Mouse (Mus musculus) CH12.LX (cell line): Measurements from ENCODE around the gene Adra2c. TPM values are rescaled to one million over a fixed set of nuclear protein-coding genes. Genes with fewer than 3 reads are reported as not detected.

Experiments
- DNase-seq: peaks from one replicate; pipeline ENCODE4 v3.0.0-alpha.2; 2013; ENCODE audit errors: extremely low read depth
- H3K27ac ChIP-seq: 2 replicates; pipeline ENCODE4 v1.5.1; 2012; ENCODE audit warnings: low read depth, mild to moderate bottlenecking, control low read depth, moderate library complexity; ENCODE audit not compliant: insufficient read depth
- H3K27me3 ChIP-seq: replicated peaks from 2 replicates; pipeline ENCODE3; 2012; ENCODE audit warnings: inconsistent platforms
- H3K36me3 ChIP-seq, 2 experiments: replicated peaks in 1 of 2; 2 replicates each; pipeline versions ENCODE3 to v1.6.1; 2012; ENCODE audit warnings: inconsistent platforms in 1 of 2, low read length in 1 of 2, mild to moderate bottlenecking in 1 of 2, mixed read lengths in 1 of 2, moderate library complexity in 1 of 2; ENCODE audit not compliant: control insufficient read depth in 1 of 2, insufficient read depth in 1 of 2
- H3K4me1 ChIP-seq, 2 experiments: 2 replicates each; pipeline ENCODE4 v1.6.1; 2012; ENCODE audit warnings: inconsistent platforms in 1 of 2, moderate library complexity in 1 of 2; ENCODE audit not compliant: insufficient read depth in 2 of 2, control insufficient read depth in 1 of 2
- H3K4me2 ChIP-seq: 2 replicates; pipeline ENCODE4 v1.6.1; 2012; ENCODE audit warnings: low read depth, mild to moderate bottlenecking, control low read depth; ENCODE audit not compliant: poor library complexity, insufficient read depth, severe bottlenecking
- H3K4me3 ChIP-seq, 3 experiments: fragments of 150-350 bp in 1 of 3; sonication (generic) in 1 of 3; replicated peaks in 1 of 3; 2 replicates each; pipeline versions ENCODE3 to v1.5.1; 2011 to 2012; ENCODE audit warnings: low read depth in 2 of 3, low read length in 2 of 3, mild to moderate bottlenecking in 2 of 3, moderate library complexity in 2 of 3, control low read depth in 1 of 3, improper control_type of control experiment in 1 of 3, inconsistent platforms in 1 of 3, mixed read lengths in 1 of 3; ENCODE audit not compliant: poor library complexity in 1 of 3
- H3K79me2 ChIP-seq: replicated peaks from 2 replicates; pipeline ENCODE4 v1.6.1; 2012; ENCODE audit warnings: mild to moderate bottlenecking, moderate library complexity; ENCODE audit not compliant: control insufficient read depth, poor library complexity, insufficient read depth, severe bottlenecking; ENCODE audit errors: extremely low read depth
- H3K9ac ChIP-seq: 2 replicates; pipeline ENCODE4 v1.6.1; 2012; ENCODE audit warnings: low read depth, mild to moderate bottlenecking, control low read depth, moderate library complexity; ENCODE audit not compliant: insufficient read depth
- H3K9me3 ChIP-seq: replicated peaks from 2 replicates; pipeline ENCODE3; 2012; ENCODE audit warnings: low read length, inconsistent platforms, mixed read lengths
- BHLHE40 ChIP-seq: IDR thresholded peaks from 2 replicates; pipeline ENCODE4 v1.6.1; 2011; ENCODE audit warnings: mild to moderate bottlenecking, low read depth, low read length, improper control_type of control experiment
- CHD1 ChIP-seq: IDR thresholded peaks from 2 replicates; pipeline ENCODE4 v1.6.1; 2012; ENCODE audit warnings: low read depth, low read length, improper control_type of control experiment, inconsistent platforms
- E2F4 ChIP-seq: IDR thresholded peaks from 2 replicates; pipeline ENCODE4 v1.6.1; 2011; ENCODE audit warnings: low read depth, low read length, improper control_type of control experiment; ENCODE audit not compliant: insufficient replicate concordance
- EP300 ChIP-seq: IDR thresholded peaks from 2 replicates; pipeline ENCODE4 v1.6.1; 2011; ENCODE audit warnings: low read length, improper control_type of control experiment
- ETS1 ChIP-seq: conservative IDR thresholded peaks from 2 replicates; pipeline ENCODE4 v1.6.1; 2012; ENCODE audit warnings: low read depth, mild to moderate bottlenecking, inconsistent platforms, low read length, improper control_type of control experiment, moderate library complexity
- GABPA ChIP-seq: IDR thresholded peaks from 2 replicates; pipeline ENCODE4 v1.6.1; 2012; ENCODE audit warnings: low read depth, low read length, improper control_type of control experiment, inconsistent platforms; ENCODE audit not compliant: insufficient replicate concordance
- HCFC1 ChIP-seq: IDR thresholded peaks from 2 replicates; pipeline ENCODE4 v1.6.1; 2012; ENCODE audit warnings: low read depth, mild to moderate bottlenecking, inconsistent platforms, low read length, improper control_type of control experiment
- IRF4 ChIP-seq: IDR thresholded peaks from 2 replicates; pipeline ENCODE4 v1.6.1; 2014; ENCODE audit warnings: low read depth, mild to moderate bottlenecking, inconsistent platforms, low read length, improper control_type of control experiment
- JUN ChIP-seq: IDR thresholded peaks from 2 replicates; pipeline ENCODE4 v1.6.1; 2011; ENCODE audit warnings: low read depth, mild to moderate bottlenecking, low read length, improper control_type of control experiment, moderate library complexity; ENCODE audit not compliant: insufficient read depth
- MAZ ChIP-seq: IDR thresholded peaks from 2 replicates; pipeline ENCODE4 v1.6.1; 2012; ENCODE audit warnings: low read depth, mild to moderate bottlenecking, inconsistent platforms, low read length, improper control_type of control experiment, moderate library complexity
- MEF2A ChIP-seq: IDR thresholded peaks from 2 replicates; pipeline ENCODE4 v1.6.1; 2014; ENCODE audit warnings: low read depth, mild to moderate bottlenecking, inconsistent platforms, low read length, improper control_type of control experiment, borderline replicate concordance
- NELFE ChIP-seq: IDR thresholded peaks from 2 replicates; pipeline ENCODE4 v1.6.1; 2011; ENCODE audit warnings: low read depth, low read length, improper control_type of control experiment
- POLR2A ChIP-seq: IDR thresholded peaks from 2 replicates; pipeline ENCODE4 v1.6.1; 2011; ENCODE audit warnings: low read depth, mild to moderate bottlenecking, improper control_type of control experiment, low read length
- RCOR1 ChIP-seq: conservative IDR thresholded peaks from 2 replicates; pipeline ENCODE4 v1.6.1; 2012; ENCODE audit warnings: low read depth, mild to moderate bottlenecking, inconsistent platforms, low read length, improper control_type of control experiment
- UBTF ChIP-seq: IDR thresholded peaks from 2 replicates; pipeline ENCODE4 v1.6.1; 2012; ENCODE audit warnings: low read depth, mild to moderate bottlenecking, inconsistent platforms, low read length, improper control_type of control experiment, moderate library complexity
- USF1 ChIP-seq: IDR thresholded peaks from 2 replicates; pipeline ENCODE4 v1.6.1; 2014; ENCODE audit warnings: low read depth, mild to moderate bottlenecking, inconsistent platforms, low read length, improper control_type of control experiment
- USF2 ChIP-seq: conservative IDR thresholded peaks from 2 replicates; pipeline ENCODE4 v1.6.1; 2011; ENCODE audit warnings: low read depth, low read length, improper control_type of control experiment
- ZC3H11A ChIP-seq: IDR thresholded peaks from 2 replicates; pipeline ENCODE4 v1.6.1; 2012; ENCODE audit warnings: low read depth, mild to moderate bottlenecking, inconsistent platforms, low read length, improper control_type of control experiment
- ZNF384 ChIP-seq: IDR thresholded peaks from 2 replicates; pipeline ENCODE4 v1.6.1; 2012; ENCODE audit warnings: low read depth, low read length, improper control_type of control experiment, inconsistent platforms
- dilution Hi-C: fragments of 300-500 bp; cut with MboI; formaldehyde crosslinking; loops from 2 replicates; pipeline ENCODE4 v1.14.3; 2020; ENCODE audit warnings: low sequenced_read_pairs; ENCODE audit not compliant: extremely low pct_unique_long_range_greater_than_20kb, extremely low pct_ligation_motif_present
- in situ Hi-C: fragments of 300-500 bp; cut with MboI; formaldehyde crosslinking; loops from 3 replicates; pipeline ENCODE4 v1.14.3; 2019; ENCODE audit warnings: low sequenced_read_pairs, low pct_ligation_motif_present, low pct_unique_long_range_greater_than_20kb, mixed read lengths
- polyA plus RNA-seq: library from polyadenylated mRNA; unstranded; fragments of >175 nt; gene quantifications from 2 replicates; pipeline ENCODE4 v1.2.1, GENCODE M21; 2012; ENCODE audit warnings: low read depth; ENCODE audit not compliant: insufficient read length
- total RNA-seq, 2 experiments: library from RNA; depleted of rRNA; stranded (reverse); fragments of 300-350 nt in 1 of 2; fragments of >200 nt in 1 of 2; gene quantifications; 2 replicates each; pipeline ENCODE4 v1.2.3; 2012 to 2014

Gene Adra2c
- total and polyA plus RNA-seq, 3 experiments: not detected

DNA sequence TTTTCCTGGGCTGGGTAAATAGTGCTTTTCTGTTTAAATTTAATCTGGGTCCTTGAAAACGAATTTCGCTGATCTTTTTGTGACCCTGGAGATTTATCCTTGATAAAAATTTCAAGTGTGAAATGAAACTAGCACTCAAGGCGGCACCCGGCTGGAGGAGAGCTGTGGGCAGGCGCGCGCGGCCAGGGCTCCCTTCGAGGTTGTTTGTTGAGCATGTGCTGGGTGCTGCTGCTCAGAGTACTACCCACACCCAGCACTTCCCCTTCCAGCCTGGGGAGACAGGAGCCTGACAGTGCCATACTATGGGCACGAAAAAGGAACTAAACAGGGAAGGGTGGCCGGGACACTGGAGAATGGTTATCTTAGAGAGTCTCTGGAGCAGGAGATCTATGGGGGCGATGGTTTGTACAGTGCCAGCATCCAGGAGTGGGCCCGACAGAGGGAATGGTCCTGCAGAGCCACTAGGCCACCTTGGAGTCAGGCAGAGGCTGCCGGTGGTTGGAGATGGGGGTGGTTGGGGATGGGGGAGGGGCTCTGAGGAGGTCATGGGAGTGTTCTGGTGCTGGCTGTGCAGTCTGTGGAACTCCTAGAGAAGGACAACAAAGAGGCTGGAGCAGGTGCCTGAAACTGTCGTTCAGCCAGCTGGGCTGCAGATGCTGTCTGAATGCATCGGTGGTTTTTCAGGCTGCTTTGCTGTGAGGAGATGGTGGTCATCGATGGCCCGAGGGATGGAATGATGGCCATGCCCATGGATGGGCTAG is 35.9 kb downstream of the Adra2c start:
- Histone ChIP-seq H3K79me2 (no peaks in the 10 kb centered on the region), H3K4me3 (no peak overlapping the region), H3K36me3 (no peaks in the 10 kb centered on the region), H3K4me2 (peak overlapping the region; percentile 95), H3K4me1 (peaks cover 7% of the 10 kb centered on the region in 2 experiments), H3K27ac (no peak overlapping the region), H3K9ac (no peak overlapping the region), H3K9me3 (no peaks in the 10 kb centered on the region), H3K27me3 (peaks cover 92% of the 10 kb centered on the region)
- TF ChIP-seq MAZ (no peak), USF2 (no peak), UBTF (no peak), RCOR1 (no peak)
- dilution Hi-C loops (no loop called here), in situ Hi-C loops (no loop called here)
- no peak for DNase-seq

DNA sequence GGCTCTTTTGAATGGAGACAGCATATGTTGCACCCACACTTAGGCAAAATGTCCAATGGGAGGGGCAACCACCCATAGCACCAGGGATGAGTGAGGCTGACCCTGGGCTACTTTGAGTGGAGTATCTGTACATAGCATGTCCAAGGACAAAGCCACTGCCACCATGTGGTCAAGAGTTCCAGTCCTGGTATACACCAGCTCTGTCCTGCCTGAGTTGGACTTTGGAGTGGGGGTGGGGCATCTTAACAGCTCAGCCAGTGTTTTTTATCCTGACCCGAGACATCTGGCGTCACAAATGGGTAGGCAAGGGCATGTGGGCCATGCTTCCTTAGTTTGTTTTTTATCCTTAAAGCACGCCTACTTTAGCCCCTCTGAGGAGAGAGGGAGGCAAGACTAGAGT is 36.5 kb downstream of the Adra2c start:
- dilution Hi-C loops: no loop called here
- Histone ChIP-seq H3K4me3 (no peak overlapping the region), H3K9ac (no peak overlapping the region)

DNA sequence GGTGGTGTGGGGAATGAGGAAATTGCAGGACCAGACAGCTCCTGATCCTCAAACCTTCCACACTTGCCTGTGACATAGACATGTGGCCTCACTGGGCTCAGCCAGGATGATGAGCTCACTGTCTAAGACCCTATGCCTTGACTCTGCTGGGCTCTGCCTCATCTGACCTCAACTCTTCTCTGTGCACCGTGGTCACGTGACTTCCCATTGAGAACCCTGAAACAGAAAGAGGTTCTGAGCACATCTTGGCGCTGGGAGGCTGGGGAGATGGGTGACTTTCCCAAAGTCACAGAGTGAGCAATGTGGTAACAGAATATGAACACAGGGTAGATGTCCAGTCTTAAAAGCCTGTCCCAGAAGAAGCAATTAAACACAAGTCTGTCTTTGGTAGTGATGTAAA is 37.1 kb downstream of the Adra2c start:
- Histone ChIP-seq H3K4me2 (no peak overlapping the region), H3K9me3 (no peaks in the 10 kb centered on the region), H3K27me3 (peaks cover 94% of the 10 kb centered on the region), H3K9ac (no peak overlapping the region), H3K4me1 (peaks cover 7% of the 10 kb centered on the region in 2 experiments), H3K79me2 (no peaks in the 10 kb centered on the region), H3K36me3 (no peaks in the 10 kb centered on the region), H3K4me3 (no peak overlapping the region), H3K27ac (no peak overlapping the region)
- TF ChIP-seq BHLHE40: peak; percentile 51
- TF ChIP-seq MAZ: no peak
- peak; percentile 51 for TF ChIP-seq USF2
- TF ChIP-seq USF1: peak; percentile 60
- no peak for TF ChIP-seq E2F4
- no peak for DNase-seq
- in situ Hi-C loops: no loop called here
- dilution Hi-C loops: no loop called here

More for the DNA sequence above, 36.5 kb downstream of the Adra2c start:
- no peaks in the 10 kb centered on the region for H3K79me2 ChIP-seq
- peaks cover 95% of the 10 kb centered on the region for H3K27me3 ChIP-seq
- no peaks in the 10 kb centered on the region for H3K36me3 ChIP-seq
- H3K4me1 ChIP-seq: peaks cover 7% of the 10 kb centered on the region in 2 experiments
- no peaks in the 10 kb centered on the region for H3K9me3 ChIP-seq
- TF ChIP-seq CHD1: no peak
- no peak for TF ChIP-seq ZC3H11A
- no peak for TF ChIP-seq MEF2A
- no peak for TF ChIP-seq POLR2A
- TF ChIP-seq GABPA: no peak
- TF ChIP-seq HCFC1: no peak
- TF ChIP-seq EP300: no peak
- no peak for TF ChIP-seq JUN
- no peak for TF ChIP-seq IRF4
- no peak for TF ChIP-seq ZNF384
- no peak for TF ChIP-seq ETS1
- TF ChIP-seq NELFE: no peak
- no peak for TF ChIP-seq MAZ
- H3K27ac ChIP-seq: no peak overlapping the region
- no peak overlapping the region for H3K4me2 ChIP-seq
- in situ Hi-C loops: no loop called here
- DNase-seq: no peak
